Mouse (Mus musculus) mammary gland, adult 2 months (tissue): Measurements from ENCODE around the gene Trmt112. TPM values are rescaled to one million over a fixed set of nuclear protein-coding genes. Genes with fewer than 3 reads are reported as not detected.

ENCODE experiments used
- polyA plus RNA-seq: library from polyadenylated mRNA; depleted of rRNA; stranded (reverse); fragments of >200 nt; gene quantifications from 2 replicates; pipeline ENCODE4 v1.2.3, GENCODE M21; 2012; ENCODE audit warnings: low replicate concordance; rRNA removed

Trmt112 gene
- polyA plus RNA-seq, result 96.6 and 166 TPM in 2 replicates

DNA sequence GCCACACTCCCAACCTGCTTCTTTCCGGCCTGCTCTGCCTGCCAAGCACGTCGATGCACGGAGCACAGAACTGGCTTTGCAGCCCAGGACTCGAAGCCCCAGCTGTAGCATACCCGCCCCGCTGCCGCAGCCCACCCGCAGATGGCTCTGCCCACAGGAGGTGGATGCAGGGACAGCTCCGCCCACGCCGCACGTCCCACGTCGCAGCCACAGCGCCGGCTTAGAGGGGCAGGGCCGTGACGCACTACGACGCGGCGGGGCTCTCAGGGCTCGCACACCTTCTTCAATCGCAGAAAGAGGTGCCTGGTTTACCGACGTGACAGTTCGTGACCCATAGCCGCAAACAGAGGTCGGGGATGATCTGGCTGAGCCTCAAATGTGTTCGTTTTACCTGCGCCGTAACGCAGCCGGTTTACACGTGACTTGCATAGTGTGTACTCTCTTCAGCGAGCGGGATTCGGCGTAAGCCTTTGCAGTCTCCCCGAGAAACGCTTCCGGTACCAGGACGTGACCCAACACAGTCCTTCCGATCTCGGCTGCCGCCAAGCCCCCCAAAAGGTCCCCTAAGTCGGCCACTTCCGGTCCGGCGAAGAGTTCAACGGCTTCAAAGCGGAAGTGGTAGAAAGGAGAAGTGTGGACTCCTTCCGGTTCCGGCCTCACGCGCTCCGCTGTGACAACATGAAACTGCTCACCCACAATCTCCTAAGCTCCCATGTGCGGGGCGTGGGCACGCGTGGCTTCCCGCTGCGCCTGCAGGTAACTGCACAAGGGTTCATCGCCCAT is at the start of gene Trmt112, which contains the start of gene Prdx5:
Gene Trmt112 (plus strand): TSS at position 192 of the 783 bp plus-strand sequence.
Gene Prdx5 (minus strand): TSS at position 600 of the 783 bp plus-strand sequence.

DNA sequence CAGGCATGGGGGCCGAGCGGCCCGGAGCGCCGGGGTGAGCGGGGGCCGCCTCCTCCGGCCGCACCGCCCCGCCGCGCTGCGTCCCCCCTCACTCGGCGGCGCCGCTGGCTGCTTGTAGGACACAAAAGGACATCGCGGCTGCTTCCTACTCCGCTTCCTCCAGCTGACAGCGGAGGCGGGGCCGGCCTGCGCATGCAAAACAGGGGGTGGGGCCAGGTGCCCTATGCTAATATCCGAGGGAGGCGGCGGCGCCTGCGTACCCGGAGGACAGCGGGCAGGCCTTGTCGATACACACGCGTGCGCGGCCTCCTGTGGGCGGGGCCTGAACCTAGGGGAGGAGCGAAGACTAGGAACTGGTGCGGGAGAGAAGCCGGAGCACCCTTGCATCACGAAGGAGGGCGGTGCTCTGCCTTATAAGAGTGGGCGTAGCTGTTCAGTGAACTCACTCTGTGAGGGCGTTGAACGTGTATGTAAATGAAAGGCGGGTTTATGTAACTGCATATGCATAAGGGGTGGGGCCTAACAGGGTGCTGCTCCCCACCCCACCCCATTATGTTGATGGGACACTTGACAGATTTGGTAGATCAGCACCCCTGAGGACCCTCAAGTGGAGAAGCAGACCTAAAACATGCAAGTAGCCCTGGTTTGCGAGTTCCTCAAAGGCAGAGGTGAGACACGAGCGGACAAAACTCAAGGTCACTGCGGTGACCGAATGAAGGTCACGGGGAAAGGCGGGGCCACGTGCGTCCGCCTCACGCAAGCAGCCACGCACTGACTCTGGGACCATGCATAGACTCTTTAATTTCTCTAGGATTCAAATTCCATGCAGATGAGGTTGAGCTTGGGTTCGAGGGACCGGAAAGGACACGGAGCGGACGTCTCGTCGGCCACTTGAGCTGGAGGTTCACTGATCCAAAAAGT is 12.4 kb downstream of the Trmt112 start, which contains the start of gene Esrra:
Gene Esrra (minus strand): TSS at position 167 of the 921 bp plus-strand sequence.

DNA sequence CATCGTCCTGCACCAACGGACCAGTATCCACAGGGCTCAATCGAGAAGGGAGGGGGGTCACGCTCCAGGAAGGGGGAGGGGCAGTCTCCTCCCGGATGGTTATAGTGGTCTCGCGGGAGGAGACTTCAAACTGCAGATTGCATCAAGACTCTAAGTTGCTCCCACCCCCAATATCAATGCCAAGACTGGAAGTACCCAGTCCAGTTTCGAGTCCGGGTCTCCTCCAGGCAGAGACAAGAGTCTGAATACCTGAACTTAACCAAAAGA is 15.7 kb downstream of the Trmt112 start, which contains the start of gene Catsperz:
Gene Catsperz (minus strand): TSS at position 74 of the 267 bp plus-strand sequence.

DNA sequence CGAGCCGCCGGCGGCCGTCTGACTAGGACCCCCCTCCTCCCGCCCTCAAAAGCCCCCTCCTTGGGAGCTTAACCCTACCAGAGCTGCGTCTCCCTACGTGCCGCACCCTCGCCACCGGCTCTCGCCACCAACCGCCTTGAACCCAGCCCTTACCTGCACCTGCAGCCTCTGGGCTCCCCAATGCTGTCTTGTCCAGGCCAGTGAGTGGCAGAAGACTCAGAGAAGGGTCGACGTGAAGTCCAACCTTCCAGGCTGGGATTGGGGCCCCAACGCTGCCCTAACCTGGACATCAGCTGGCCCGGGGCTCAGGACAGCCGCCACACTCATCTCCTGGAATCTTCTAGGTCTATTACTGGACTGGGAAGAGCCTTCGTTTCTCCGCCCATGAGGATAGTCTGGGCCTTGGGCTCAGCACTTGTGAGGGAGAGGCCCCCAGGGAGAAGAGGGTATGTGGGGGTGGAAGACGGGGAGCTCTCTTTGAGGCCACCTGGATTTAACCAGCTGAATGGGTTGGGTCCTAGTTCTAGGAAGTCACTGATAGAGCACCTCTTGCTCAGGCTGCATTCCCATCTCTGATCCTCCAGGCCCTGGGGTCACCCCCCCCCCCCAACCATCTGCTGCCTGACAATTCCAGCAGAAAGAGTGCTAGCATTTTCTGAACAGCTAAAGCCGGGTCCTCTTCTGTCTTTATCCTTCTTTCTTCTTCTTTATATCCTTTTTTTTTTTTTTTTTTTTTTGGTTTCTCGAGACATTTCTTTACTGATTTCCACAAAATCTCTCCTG is 24.9 kb downstream of the Trmt112 start, which contains the start of gene Kcnk4:
Gene Kcnk4 (minus strand): TSS at position 321 of the 783 bp plus-strand sequence.

DNA sequence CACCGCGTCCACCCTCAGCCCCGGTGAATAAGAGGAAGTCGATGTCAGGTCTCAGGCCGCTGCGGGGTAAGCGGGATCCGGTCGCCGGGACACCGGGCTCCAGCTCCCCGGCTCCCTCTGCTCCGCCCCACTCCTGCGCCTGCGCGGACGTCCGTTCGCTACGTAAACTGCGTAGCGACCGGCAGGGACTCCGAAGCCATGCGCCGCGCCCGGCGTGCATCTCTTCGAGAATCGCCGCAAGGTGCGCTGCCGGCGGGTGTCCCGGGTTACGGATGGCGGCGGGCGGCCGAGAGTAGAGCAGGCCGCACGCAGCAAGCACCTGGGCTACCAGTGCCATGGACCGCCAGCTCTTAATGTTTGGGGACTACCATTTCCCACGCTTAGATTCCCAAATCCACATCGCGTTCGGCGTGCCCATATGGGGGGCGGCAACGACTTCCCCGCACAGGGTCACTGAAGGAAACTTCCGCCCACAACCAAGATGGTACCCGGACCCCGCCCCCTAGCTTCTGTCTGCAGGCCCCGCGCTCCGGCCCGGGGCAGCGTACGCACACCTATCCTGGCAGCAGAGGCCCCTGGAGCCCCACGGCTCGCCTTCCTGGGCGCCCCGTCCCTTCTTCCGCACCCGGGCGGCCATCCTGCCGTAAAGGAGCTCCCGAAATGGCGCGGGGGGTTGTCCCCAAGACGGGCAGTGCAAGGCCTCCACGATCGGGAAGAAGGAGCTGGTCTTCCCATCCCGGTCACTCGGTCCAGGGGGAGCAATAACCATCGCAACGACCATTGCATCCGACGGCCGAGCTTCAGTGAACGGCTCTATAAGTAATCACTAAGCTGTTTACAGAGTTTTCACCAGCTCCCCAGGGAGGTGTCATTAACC is 32.1 kb downstream of the Trmt112 start, which contains the start of gene Bad:
Gene Bad (plus strand): TSS at position 490 of the 877 bp plus-strand sequence.

DNA sequence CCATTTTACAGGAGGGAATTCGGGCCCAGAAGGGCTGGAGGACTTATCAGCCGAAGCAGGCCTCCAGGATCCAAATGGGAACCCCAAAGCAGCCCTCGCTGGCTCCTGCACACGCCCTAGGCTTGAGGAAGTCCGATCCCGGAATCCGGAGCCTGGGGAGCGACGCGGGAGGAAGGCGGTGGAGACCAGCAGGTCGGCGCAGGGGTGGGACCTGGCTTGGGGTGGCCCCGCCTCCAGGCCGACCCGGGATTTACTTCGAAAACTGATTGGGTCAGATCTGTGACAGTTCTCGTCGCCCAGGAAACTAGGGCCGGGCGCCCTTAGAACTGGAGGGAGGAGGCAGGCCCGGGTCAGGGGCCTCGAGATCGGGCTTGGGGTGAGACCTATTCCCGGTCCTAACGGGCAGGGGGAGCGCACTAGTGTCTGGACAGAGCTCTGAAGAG is 32.8 kb downstream of the Trmt112 start, which contains the start of gene Gpr137:
Gene Gpr137 (minus strand): TSS at position 232 of the 443 bp plus-strand sequence.

Other genes with a start within 250 kb of the Trmt112 start
- 29.2 and 54.2 TPM in 2 replicates for gene Rps6ka4, start 69.1 kb upstream of the Trmt112 start, polyA plus RNA-seq
- 18.4 and 61.9 TPM in 2 replicates for gene Ccdc88b, start 51.5 kb upstream of the Trmt112 start, polyA plus RNA-seq
- 110 and 125 TPM in 2 replicates for gene Prdx5, start 408 bp downstream of the Trmt112 start, polyA plus RNA-seq
- gene Esrra, start 12.1 kb downstream of the Trmt112 start, polyA plus RNA-seq, result 79.8 and 98.9 TPM in 2 replicates
- 0.30 and 0.69 TPM in 2 replicates for gene Catsperz, start 15.7 kb downstream of the Trmt112 start, polyA plus RNA-seq
- gene Kcnk4, start 24.8 kb downstream of the Trmt112 start, polyA plus RNA-seq, result 0.11 and 0.17 TPM in 2 replicates
- 43.2 and 81.2 TPM in 2 replicates for gene Bad, start 32.2 kb downstream of the Trmt112 start, polyA plus RNA-seq
- gene Gpr137, start 32.8 kb downstream of the Trmt112 start, polyA plus RNA-seq, result 97.2 and 124 TPM in 2 replicates
- 86.1 and 130 TPM in 2 replicates for gene Ppp1r14b, start 65.3 kb downstream of the Trmt112 start, polyA plus RNA-seq
- gene Plcb3, start 66.8 kb downstream of the Trmt112 start, polyA plus RNA-seq, result 73.1 and 79.6 TPM in 2 replicates
- gene Fkbp2, start 70.8 kb downstream of the Trmt112 start, polyA plus RNA-seq, result 20.6 and 22.2 TPM in 2 replicates
- gene Vegfb, start 78.0 kb downstream of the Trmt112 start, polyA plus RNA-seq, result 95.9 and 128 TPM in 2 replicates
- gene Dnajc4, start 82.9 kb downstream of the Trmt112 start, polyA plus RNA-seq, result 55.4 and 59.2 TPM in 2 replicates
- gene Nudt22, start 86.4 kb downstream of the Trmt112 start, polyA plus RNA-seq, result 39.2 and 39.4 TPM in 2 replicates
- 16.4 and 21.2 TPM in 2 replicates for gene Trpt1, start 86.4 kb downstream of the Trmt112 start, polyA plus RNA-seq
- 50.9 and 104 TPM in 2 replicates for gene Fermt3, start 109.8 kb downstream of the Trmt112 start, polyA plus RNA-seq
- 30.7 and 38.6 TPM in 2 replicates for gene Stip1, start 130.3 kb downstream of the Trmt112 start, polyA plus RNA-seq
- gene Macrod1, start 147.1 kb downstream of the Trmt112 start, polyA plus RNA-seq, result 83.4 and 120 TPM in 2 replicates
- gene Flrt1, start 196.0 kb downstream of the Trmt112 start, polyA plus RNA-seq, result 0.16 and 0.17 TPM in 2 replicates